Mouse (Mus musculus) intestine, postnatal 0 days (tissue): ENCODE results near the gene Nup153. TPM values are rescaled to one million over a fixed set of nuclear protein-coding genes. Genes with fewer than 3 reads are reported as not detected.
A peak's percentile ranks its signal among the peaks of the same experiment; 100 is the strongest.

Source experiments
- ATAC-seq: fragments of 200-750 bp; cut with Nextera tagmentation; 2 replicates; pipeline ENCODE4 v1.8.0; 2017; ENCODE audit warnings: mild to moderate bottlenecking, moderate TSS enrichment, moderate library complexity
- H3K27ac ChIP-seq: fragments of 300-500 bp; sonication (generic); 2 replicates; pipeline ENCODE4 v1.5.1; 2014; ENCODE audit warnings: mild to moderate bottlenecking, low read depth, low read length, moderate library complexity
- H3K27me3 ChIP-seq: fragments of 300-500 bp; sonication (generic); replicated peaks from 2 replicates; pipeline ENCODE4 v1.6.1; 2014; ENCODE audit warnings: low read length, mixed read lengths; ENCODE audit not compliant: control insufficient read depth, insufficient read depth
- H3K36me3 ChIP-seq: fragments of 300-500 bp; sonication (generic); 2 replicates; pipeline ENCODE4 v1.6.1; 2014; ENCODE audit warnings: mild to moderate bottlenecking, moderate library complexity; ENCODE audit not compliant: control insufficient read depth, insufficient read depth
- H3K4me1 ChIP-seq: fragments of 300-500 bp; sonication (generic); replicated peaks from 2 replicates; pipeline ENCODE4 v1.6.1; 2014; ENCODE audit warnings: antibody characterized with exemption, low read length, mixed read lengths; ENCODE audit not compliant: control insufficient read depth, insufficient read depth
- H3K4me2 ChIP-seq: fragments of 300-500 bp; sonication (generic); replicated peaks from 2 replicates; pipeline ENCODE4 v1.6.1; 2014; ENCODE audit warnings: low read depth, mild to moderate bottlenecking, moderate library complexity
- H3K4me3 ChIP-seq: fragments of 300-500 bp; sonication (generic); 2 replicates; pipeline ENCODE4 v1.5.1; 2014; ENCODE audit warnings: low read depth, low read length
- H3K9ac ChIP-seq: fragments of 300-500 bp; sonication (generic); 2 replicates; pipeline ENCODE4 v1.6.1; 2014; ENCODE audit warnings: mild to moderate bottlenecking, low read depth, low read length
- H3K9me3 ChIP-seq: fragments of 300-500 bp; sonication (generic); 2 replicates; pipeline ENCODE4 v1.6.1; 2016; ENCODE audit warnings: mixed run types; ENCODE audit not compliant: control insufficient read depth
- CTCF ChIP-seq: sonication (generic); IDR thresholded peaks from 2 replicates; pipeline ENCODE4 v1.5.1; 2016; ENCODE audit warnings: low read depth, mild to moderate bottlenecking, control low read depth, antibody characterized with exemption, moderate library complexity
- WGBS: fragments of 180-500 bp; shearing (Covaris S2); extraction: QIAGEN DNeasy Blood & Tissue Kit; methylation state at CpG from one replicate; pipeline ENCODE4 v1.1.7; 2014; 5-methylcytosine and 5-hydroxymethylcytosine counted together
- polyA plus RNA-seq: library from polyadenylated mRNA; unstranded; fragments of >200 nt; fragmentation: Nextera tagmentation; extraction: Ambion mirVana; gene quantifications from 2 replicates; pipeline ENCODE4 v1.2.1, GENCODE M21; 2015

Nup153 gene
- polyA plus RNA-seq, 1 experiment from 2014 or later = 6.5 TPM

DNA sequence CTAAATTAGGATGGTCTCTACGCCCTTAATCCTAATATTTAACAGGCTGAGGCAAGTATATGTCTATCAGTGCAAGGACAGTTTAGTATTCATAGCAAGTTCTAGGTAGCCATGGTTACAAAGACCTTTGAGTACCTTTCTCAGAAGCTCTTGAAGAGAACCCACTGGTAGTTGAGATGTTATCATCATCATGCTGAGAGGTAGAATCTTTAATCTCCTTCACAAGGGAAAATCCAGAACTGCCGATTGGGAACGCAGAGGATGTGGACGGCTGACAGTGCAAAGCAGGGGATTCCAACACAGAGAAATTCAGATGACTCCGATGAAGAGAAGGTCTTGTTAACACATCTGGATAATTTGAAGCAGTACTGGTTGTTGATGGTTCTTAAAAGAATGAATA, 14.3 kb downstream of the Nup153 start:
- Histone ChIP-seq H3K27me3 (no peaks in the 10 kb centered on the region), H3K9me3 (no peaks in the 10 kb centered on the region), H3K9ac (no peak overlapping the region), H3K36me3 (peaks cover 36% of the 10 kb centered on the region), H3K4me2 (no peak overlapping the region), H3K4me1 (no peaks in the 10 kb centered on the region), H3K4me3 (no peak overlapping the region), H3K27ac (no peak overlapping the region)
- ATAC-seq = no peak
- TF ChIP-seq CTCF = no peak
- 95% methylated on average over 5 of the region's 5 CpGs for WGBS

GRCm38 (mm10) chr13:46703138-46703537, 24.6 kb downstream of the Nup153 start:
- H3K36me3 ChIP-seq = peaks cover 14% of the 10 kb centered on the region; the same call in 1 of the 2 replicates
- H3K27ac ChIP-seq = no peak overlapping the region
- H3K4me1 ChIP-seq = no peaks in the 10 kb centered on the region
- H3K9ac ChIP-seq = no peak overlapping the region
- H3K9me3 ChIP-seq = no peaks in the 10 kb centered on the region
- 87% methylated on average over 5 of the region's 5 CpGs for WGBS
- no peak overlapping the region for H3K4me3 ChIP-seq
- TF ChIP-seq CTCF = peak; percentile 69
- H3K27me3 ChIP-seq = no peaks in the 10 kb centered on the region
- no peak overlapping the region for H3K4me2 ChIP-seq
- no peak for ATAC-seq

DNA sequence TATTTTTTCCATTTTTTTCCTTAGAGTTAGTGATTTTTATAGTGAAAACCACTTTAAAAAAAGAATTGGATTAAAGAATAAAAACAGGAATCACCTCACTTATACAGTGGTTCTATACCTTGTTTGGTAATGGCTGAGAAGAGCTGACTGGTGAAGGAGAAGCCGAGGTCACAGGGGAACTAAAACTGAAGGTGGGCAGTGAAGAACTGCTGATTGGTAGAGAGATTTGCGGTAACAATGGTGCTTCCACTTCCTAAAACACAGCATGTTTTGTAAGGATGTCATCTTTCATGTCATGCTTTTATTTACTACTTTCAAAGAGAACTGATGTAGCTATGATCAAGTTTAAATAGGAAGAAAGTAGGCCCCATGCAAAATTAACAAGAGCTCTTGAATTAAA, 26.3 kb downstream of the Nup153 start:
- Histone ChIP-seq H3K9ac (no peak overlapping the region), H3K4me3 (no peak overlapping the region), H3K27ac (no peak overlapping the region), H3K27me3 (no peaks in the 10 kb centered on the region), H3K4me2 (no peak overlapping the region), H3K9me3 (no peaks in the 10 kb centered on the region), H3K36me3 (peaks cover 14% of the 10 kb centered on the region; the same call in 1 of the 2 replicates), H3K4me1 (no peaks in the 10 kb centered on the region; the same call in 1 of the 2 replicates)
- 83% methylated on average over 2 of the region's 2 CpGs for WGBS
- no peak for TF ChIP-seq CTCF
- no peak for ATAC-seq

DNA sequence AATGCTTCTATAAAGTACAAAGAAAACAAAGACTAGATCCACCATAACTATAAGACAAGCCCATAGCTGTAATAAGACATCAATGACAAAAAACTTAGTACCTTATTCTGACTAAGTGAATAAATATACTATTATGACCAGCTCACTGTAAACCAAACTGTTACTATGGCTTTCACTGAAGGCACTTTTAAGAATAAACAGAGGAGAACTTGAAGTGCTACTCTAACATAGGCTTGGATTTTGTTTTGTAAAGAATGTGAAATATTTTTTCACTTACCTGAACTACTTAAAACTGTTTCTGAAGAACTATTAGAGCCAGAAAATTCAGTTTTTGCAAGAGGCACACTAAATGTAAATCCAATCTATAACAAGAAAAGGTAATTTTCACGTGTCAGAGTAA, 28.4 kb downstream of the Nup153 start:
- Histone ChIP-seq H3K4me1 (no peaks in the 10 kb centered on the region; the same call in 1 of the 2 replicates), H3K9ac (no peak overlapping the region), H3K4me3 (no peak overlapping the region), H3K27me3 (no peaks in the 10 kb centered on the region), H3K9me3 (no peaks in the 10 kb centered on the region), H3K4me2 (no peak overlapping the region), H3K36me3 (peaks cover 14% of the 10 kb centered on the region; the same call in 1 of the 2 replicates), H3K27ac (no peak overlapping the region)
- no peak for ATAC-seq
- TF ChIP-seq CTCF = no peak
- 92% methylated on average over 1 of the region's 1 CpGs for WGBS

GRCm38 (mm10) chr13:46696788-46697187, 31.0 kb downstream of the Nup153 start:
- no peaks in the 10 kb centered on the region for H3K9me3 ChIP-seq
- no peak overlapping the region for H3K4me3 ChIP-seq
- H3K9ac ChIP-seq = no peak overlapping the region
- 0 out of 2 replicates have a peak overlapping the region, but pooled peaks have one; percentile 0 for H3K27ac ChIP-seq
- H3K36me3 ChIP-seq = peaks cover 16% of the 10 kb centered on the region
- H3K4me1 ChIP-seq = no peaks in the 10 kb centered on the region; the same call in 1 of the 2 replicates
- no peak for TF ChIP-seq CTCF
- 47% methylated on average over 2 of the region's 2 CpGs for WGBS
- H3K27me3 ChIP-seq = no peaks in the 10 kb centered on the region
- no peak overlapping the region for H3K4me2 ChIP-seq
- ATAC-seq = peak; percentile 42; the same call in 1 of the 2 replicates

GRCm38 (mm10) chr13:46695932-46696331, 31.8 kb downstream of the Nup153 start:
- WGBS = 84% methylated on average over 1 of the region's 1 CpGs
- peaks cover 10% of the 10 kb centered on the region for H3K36me3 ChIP-seq

More at GRCm38 (mm10) chr13:46695932-46696331, 31.8 kb downstream of the Nup153 start:
- Histone ChIP-seq H3K4me3 (no peak overlapping the region), H3K9me3 (no peaks in the 10 kb centered on the region), H3K4me1 (no peaks in the 10 kb centered on the region; the same call in 1 of the 2 replicates), H3K27me3 (no peaks in the 10 kb centered on the region), H3K4me2 (no peak overlapping the region), H3K9ac (no peak overlapping the region), H3K27ac (no peak overlapping the region; the same call in 1 of the 2 replicates)
- TF ChIP-seq CTCF = no peak
- peak; percentile 75 for ATAC-seq
